Mouse (Mus musculus): ENCODE results near the gene Atp5mpl. TPM values are rescaled to one million over a fixed set of nuclear protein-coding genes. Genes with fewer than 3 reads are reported as not detected.

Gene Atp5mpl
- total RNA-seq, 2 experiments from 2014 or later: 71.9 to 132 TPM

GRCm38 (mm10) chr12:111956173-111956572 is 10.6 kb downstream of the Atp5mpl start:
- ATAC-seq (replicated peaks; ENCODE audit: low FRiP score, poor library complexity, severe bottlenecking): no peak

DNA sequence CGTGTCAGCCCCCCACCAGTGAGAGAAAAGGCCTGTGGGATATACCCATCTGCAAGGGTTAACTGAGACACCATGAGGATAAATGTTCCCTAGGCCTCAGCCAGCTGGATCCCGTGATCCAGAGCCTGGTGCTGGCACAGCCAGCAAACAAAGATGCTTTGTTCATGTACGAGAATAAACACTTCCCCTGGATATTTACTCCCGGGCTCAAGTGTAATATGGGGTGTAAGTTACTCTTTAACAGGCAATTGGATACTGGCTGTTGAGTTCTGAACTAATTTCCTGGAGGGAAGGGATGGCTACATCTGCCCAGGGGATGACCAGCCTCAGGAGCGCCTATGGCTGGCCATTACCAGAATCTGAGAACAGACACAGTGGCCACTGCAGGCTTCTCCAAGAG is 15.1 kb downstream of the Atp5mpl start:
- ATAC-seq (replicated peaks; ENCODE audit: low FRiP score, poor library complexity, severe bottlenecking): no peak

DNA sequence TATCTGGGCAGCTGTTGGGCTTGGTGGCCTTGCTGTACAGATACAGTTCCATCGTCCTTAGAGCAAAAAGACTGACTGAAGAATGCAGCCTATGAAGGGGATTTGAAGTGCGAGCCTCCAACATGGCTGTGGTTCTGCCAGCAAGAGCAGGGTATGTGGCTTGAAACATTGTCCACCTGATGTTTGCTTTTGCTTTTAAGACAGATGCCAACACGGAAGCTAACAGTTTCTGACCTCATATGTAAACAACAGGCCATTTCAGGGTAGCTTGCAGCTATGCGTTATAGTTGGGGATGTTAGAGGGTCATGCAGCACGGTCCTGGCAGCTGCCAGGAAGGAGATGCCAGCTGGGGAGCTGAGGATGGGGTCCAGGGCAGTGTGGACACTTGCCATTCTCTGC is 16.3 kb downstream of the Atp5mpl start:
- no peak for ATAC-seq (replicated peaks; ENCODE audit: low FRiP score, poor library complexity, severe bottlenecking)

DNA sequence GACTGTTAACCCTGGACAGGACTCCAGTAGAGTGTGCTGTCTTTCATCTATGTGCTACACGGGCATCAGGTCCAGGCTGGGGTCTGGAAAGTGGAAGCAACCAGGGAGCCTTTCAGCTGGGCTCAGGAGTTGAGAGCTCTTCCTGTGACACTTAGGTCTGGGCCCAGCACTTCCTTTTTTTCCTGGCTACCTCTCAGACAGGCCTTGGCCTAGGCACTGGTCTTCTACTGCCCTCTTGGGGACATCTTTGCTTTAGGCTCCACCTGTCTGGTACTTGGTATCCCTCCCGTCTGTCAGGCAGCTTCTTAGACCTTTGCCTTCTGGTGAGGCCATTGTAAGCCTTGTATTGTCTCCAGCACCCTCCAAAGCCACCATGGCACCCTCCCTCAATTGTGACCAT is 20.1 kb downstream of the Atp5mpl start:
- ATAC-seq (replicated peaks; ENCODE audit: low FRiP score, poor library complexity, severe bottlenecking): no peak

DNA sequence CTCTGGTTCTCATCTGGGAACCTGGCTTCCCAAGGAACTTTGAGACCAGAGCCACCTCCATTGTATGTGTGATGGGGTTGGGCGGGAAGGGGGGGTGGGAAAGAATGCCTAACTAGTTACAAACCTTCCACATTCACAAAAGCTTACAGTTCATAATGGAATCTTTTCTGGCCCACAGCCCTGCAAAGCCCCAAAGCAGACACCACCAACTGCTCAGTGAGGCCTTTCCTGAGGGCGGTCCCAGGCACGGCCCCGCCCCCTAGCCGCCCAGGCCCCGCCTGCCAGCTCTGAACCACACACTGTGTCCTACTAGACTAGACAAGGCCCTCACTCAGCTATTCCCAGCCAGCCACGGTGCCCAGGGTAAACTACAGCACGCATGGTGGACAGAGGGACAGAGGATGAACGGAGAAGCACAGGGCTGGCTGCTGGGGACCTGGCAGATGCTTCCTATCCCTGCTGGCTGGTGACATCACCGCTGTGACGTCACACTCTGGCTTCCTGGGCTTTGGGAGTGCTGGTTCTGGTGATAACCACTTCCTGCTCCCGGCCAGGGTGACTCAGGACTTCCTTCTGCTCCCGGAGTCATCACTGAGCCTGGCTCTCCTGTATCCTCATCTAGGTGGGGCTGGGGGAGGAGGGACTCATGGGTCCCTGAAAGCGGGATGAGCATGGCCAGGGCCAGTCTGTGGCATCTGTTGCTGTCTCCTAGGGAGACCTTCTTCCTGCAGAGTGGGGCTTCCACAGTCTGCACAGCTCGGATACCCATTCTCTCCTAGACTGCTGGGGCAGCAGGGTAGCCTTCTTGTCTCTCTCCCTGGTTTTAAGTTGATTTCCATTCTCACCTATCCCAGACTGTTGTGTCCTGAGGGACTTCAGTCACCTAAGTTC is 20.8 kb downstream of the Atp5mpl start:
- peak; percentile 68 for ATAC-seq (replicated peaks; ENCODE audit: low FRiP score, poor library complexity, severe bottlenecking)

DNA sequence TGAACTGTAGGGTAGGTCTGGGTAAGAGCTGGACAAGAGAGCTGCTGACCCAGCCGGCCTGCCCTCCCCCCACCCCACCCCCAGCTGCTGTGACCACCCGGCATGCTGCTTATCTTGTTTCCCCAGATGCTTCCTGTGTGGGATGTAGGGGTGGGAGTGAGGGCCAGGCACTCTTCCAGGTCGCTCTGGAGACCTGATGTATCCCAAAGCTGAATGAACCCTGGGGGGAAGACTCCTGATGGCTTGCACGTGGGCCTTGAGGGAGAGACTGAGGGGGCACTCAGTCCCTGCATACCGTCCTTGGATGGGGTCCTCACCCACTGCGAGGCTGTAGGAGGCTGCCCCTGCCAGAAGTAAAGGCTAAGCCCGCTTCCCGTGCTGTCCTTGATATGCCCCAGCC is 21.7 kb downstream of the Atp5mpl start:
- ATAC-seq (replicated peaks; ENCODE audit: low FRiP score, poor library complexity, severe bottlenecking): no peak

GRCm38 (mm10) chr12:111944065-111944987 is 22.5 kb downstream of the Atp5mpl start:
- peak; percentile 69 for ATAC-seq (replicated peaks; ENCODE audit: low FRiP score, poor library complexity, severe bottlenecking)

DNA sequence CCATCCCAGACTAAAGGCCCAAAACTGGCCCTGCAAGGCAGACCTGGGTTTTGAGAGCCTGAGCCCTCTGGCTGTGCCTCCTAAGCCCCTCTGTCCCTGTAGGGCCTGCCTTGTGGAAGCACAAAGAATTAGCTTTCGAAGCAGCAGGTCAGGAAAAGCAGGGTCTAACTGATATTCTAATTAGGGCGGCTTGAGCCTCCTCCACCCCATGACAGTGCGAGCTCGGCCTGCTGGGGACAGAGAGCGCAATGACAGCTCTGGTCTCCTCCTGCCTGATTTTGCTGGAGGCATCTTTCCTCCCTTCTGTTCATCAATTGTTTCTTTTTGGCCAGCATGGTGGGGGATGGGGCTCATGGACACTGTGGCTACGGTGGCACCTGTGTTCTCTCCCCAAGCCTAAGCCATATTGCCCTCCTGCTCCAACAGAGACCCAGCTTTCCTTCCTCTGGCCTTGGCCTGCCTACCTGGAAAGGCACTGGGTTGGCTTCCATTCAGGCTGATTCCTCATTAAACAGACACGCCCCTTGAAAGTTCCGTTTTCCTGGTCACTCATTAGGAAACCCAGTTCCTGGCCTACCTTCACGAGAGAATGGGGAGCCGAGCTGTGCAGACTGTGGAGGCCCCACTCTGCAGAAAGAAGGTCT is 23.2 kb downstream of the Atp5mpl start:
- 0 out of 2 replicates have a peak, but pooled peaks have one; percentile 6 for ATAC-seq (replicated peaks; ENCODE audit: low FRiP score, poor library complexity, severe bottlenecking)

DNA sequence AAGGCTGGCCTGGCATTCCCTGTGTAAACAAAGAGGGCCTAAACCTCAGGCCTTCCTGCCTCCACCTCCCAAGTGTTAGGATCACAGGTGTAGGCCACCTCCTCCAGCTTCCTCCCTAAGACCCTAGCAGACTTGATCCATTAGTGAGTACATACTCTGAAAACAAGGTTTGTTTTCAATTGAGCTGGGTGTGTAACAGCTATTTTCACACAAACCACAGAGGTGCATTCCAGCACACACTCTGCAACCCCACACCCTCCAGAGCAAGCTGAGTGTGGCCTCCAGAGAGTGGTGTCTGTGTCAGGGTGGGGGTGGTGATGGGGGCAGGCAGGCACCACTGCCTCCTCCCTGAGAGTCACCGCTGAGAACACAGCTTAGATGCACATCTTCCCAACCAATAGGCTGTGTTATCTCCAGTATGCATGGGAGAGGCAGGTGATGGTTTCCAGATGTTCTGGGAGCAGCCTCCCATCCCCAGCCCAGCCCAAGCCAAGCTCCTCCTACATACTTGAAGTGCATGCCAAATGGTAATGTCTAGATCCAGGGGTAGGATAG is 28.1 kb downstream of the Atp5mpl start:
- ATAC-seq (replicated peaks; ENCODE audit: low FRiP score, poor library complexity, severe bottlenecking): no peak

- no peak for ATAC-seq (replicated peaks; ENCODE audit: low FRiP score, poor library complexity, severe bottlenecking)
These were observed 29.8 kb downstream of the Atp5mpl start for GRCm38 (mm10) chr12:111936706-111937550.

- ATAC-seq (replicated peaks; ENCODE audit: low FRiP score, poor library complexity, severe bottlenecking): no peak
These were observed 32.8 kb downstream of the Atp5mpl start for GRCm38 (mm10) chr12:111933971-111934370.

DNA sequence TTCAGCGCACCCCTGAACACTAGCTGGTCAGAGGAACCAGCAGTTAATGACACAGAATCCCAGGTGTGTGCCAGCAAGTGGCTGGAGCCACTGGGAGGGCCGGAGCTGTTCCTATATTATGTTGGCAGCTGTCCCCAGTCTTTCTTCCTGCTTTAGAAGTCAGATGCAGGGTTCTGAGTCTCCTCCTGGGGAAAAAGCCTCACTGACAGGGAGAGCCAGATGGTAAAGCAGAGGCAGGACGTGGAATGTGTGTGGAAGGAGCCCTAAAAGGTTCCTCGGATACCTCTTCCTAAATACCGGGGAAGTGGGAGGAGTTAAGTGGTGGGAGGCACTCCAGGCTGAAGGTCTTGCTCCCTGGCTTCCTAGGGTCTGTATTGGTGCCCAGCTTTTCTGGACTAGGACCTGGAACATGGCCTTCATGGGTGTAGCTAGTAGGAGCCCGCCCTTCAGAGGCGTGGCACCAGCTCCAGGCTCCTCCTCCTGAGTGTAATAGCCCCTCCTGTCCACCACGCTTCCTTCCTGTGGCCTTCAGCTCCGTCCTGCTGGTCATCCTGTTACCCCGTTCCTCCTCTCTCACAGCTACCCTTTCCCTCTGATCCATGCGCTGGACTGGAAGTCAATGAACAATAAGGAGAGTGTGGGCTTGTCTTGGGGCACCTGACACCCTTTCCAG is 33.6 kb downstream of the Atp5mpl start:
- ATAC-seq (replicated peaks; ENCODE audit: low FRiP score, poor library complexity, severe bottlenecking): peak; percentile 43; the same call in 1 of the 2 replicates

- ATAC-seq (replicated peaks; ENCODE audit: low FRiP score, poor library complexity, severe bottlenecking): no peak
These were observed 34.3 kb downstream of the Atp5mpl start for GRCm38 (mm10) chr12:111932513-111932912.

DNA sequence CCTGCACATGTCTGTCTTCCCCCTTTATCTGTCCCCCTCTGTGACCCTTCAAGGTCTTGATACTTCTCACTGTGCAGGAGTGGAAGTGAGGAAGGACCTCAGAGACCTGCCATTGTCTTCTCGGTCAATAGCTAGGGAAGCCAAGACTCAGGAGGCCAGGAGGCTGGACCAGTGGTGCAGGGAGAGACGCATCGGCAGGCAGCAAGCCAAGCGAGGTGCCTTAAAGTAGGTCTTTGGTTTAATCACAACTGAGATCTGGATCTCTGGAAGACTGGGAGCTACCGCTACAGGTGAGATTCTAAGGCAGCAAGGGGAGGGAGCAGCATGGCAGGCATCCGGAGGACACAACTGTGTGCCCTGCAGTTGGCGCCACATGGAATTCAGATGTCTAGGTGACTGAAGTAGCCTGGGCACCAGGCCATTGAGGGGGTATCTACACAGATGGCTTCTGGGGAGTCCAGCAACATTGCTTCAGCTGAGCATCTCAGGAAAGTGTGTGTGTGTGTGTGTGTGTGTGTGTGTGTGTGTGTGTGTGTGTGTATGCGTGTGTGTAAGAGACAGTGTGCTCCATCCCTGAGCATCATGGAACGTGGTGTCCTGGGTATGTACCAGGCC is 35.3 kb downstream of the Atp5mpl start:
- no peak for ATAC-seq (replicated peaks; ENCODE audit: low FRiP score, poor library complexity, severe bottlenecking)

- no peak for ATAC-seq (replicated peaks; ENCODE audit: low FRiP score, poor library complexity, severe bottlenecking)
These were observed 38.3 kb downstream of the Atp5mpl start for GRCm38 (mm10) chr12:111928411-111928966.

DNA sequence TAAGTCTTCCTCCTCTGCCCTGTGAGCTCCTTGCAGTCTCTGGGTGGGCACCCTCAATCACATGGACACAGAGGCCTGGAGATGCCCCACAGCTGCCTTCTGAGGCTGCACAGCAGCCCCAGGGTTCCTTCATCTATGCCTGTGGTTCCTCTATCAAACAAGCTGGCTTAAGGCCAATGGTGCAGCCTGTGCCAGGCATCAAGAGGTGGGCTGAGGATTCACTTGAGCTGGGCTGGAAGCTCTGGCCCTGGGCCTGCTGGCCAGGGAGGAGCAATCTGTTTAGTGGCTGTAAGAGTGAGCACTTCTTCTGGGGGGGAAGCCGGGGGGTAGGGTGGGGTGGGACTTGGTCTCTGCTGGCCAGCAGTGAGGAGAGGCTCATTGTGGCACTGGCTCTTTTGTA is 39.4 kb downstream of the Atp5mpl start:
- no peak for ATAC-seq (replicated peaks; ENCODE audit: low FRiP score, poor library complexity, severe bottlenecking)

- peak; percentile 91 for ATAC-seq (replicated peaks; ENCODE audit: low FRiP score, poor library complexity, severe bottlenecking)
These were observed 43.7 kb downstream of the Atp5mpl start for GRCm38 (mm10) chr12:111923117-111923516.

DNA sequence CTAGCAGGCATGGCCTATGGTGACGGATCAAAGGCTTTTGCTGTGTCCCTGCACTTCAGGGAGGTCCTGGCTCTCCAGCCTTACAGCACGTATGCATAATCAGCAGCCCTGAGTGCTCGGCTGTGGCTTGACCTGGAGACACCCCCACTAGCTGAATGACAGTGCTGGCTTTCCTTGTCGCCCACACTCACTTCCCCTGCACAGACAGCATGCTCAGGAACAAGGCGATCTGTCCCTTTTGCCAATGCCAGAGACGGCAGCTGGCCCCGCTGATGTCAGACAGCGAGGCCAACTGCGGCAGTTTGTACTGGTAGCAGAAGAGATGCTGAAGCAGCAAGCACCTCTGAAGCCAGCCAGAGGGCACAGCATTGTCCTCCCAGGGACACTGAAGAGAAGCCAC is 46.7 kb downstream of the Atp5mpl start:
- ATAC-seq (replicated peaks; ENCODE audit: low FRiP score, poor library complexity, severe bottlenecking): no peak
